Mouse (Mus musculus) frontal cortex, postnatal 25 days (tissue): Measurements from ENCODE around the gene Osbpl5.
A peak's percentile ranks its signal among the peaks of the same experiment; 100 is the strongest.
"Not testable (repeated sequence)": the region's sequence is repeated elsewhere in the genome, so short reads cannot be mapped to it uniquely, and the experiment has no call there.

ENCODE experiments used
- DNase-seq, 2 experiments: peaks; one replicate each; pipeline ENCODE4 v3.0.0; 2022; ENCODE audit warnings: low spot score in 2 of 2

The Osbpl5 gene

DNA sequence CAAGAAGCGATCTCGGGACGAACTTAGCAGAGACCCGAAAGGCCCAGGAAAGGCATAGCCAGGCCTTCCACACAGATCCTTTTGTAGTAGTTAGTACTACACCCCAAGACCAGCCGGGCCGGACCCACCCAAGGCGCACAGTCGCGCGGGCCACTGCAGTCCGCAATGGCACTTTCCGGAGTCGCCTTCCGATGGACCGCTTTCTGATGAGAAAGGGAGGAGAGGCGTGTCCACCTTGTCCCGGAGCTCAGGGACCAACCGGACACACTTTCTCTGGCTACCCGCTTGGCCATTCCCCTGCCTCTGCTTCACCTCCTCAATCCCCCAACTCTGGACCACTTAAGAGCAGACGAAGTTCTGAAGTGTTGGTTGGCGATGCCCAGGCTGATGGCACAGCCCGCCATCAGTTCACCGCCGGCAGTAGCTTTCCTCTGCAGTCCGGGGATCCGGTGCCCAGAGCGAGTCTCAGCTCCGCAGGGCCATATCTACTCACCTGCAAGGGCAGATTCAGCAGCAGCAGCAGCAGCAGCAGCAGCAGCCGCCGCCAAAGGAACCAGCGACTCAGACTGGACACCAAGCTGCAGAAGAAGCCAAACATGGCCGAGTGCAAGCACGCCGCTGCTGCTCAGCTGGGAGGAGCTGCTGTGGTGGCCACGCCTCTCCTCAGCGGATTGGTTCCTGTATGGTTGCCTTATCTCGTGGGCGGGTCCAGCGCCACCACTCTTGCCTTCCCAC, 107.6 kb downstream of the Osbpl5 start, which contains the start of gene Tnfrsf22:
Gene Tnfrsf22, minus strand, starts transcription at position 628 of the 735 bp plus-strand sequence.
- peak; percentile 52 to 56 for DNase-seq

DNA sequence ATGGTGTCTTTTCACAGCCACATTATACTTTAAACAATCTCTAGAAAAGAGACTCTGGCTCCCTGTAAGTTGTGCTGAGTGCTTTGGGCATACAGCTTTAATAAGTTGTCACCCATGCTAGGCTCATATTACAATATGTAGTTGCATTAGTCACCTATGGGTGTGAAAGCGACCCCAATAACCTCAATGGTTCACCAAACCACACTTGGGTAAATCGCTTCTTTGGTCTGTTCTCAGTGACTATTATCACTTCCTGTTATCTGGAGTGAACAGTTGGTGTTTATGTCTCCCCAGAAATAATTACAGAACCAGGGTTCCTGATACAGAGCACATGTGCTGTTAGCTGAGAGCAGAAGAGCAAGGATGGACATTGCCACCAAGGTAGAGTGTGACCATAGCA, 112.8 kb downstream of the Osbpl5 start:
- DNase-seq = not testable (repeated sequence)
